Mouse (Mus musculus) ES-Bruce4 (cell line): Measurements from ENCODE around the gene Pitpnc1. TPM values are rescaled to one million over a fixed set of nuclear protein-coding genes. Genes with fewer than 3 reads are reported as not detected.

Source experiments
- H3K27ac ChIP-seq: 2 replicates; pipeline ENCODE4 v1.5.1; 2012; ENCODE audit warnings: low read length, inconsistent platforms; ENCODE audit not compliant: insufficient read depth
- H3K27me3 ChIP-seq: 2 replicates; pipeline ENCODE4 v1.6.1; 2012; ENCODE audit warnings: mild to moderate bottlenecking, low read length, inconsistent platforms; ENCODE audit not compliant: control insufficient read depth, poor library complexity, insufficient read depth, severe bottlenecking
- H3K36me3 ChIP-seq: 2 replicates; pipeline ENCODE4 v1.6.1; 2012; ENCODE audit warnings: inconsistent platforms, mild to moderate bottlenecking, low read length, moderate library complexity; ENCODE audit not compliant: control insufficient read depth, poor library complexity, insufficient read depth, severe bottlenecking
- H3K4me1 ChIP-seq: one replicate; pipeline ENCODE4 v1.8.1; 2011; ENCODE audit warnings: low read length; ENCODE audit not compliant: control insufficient read depth, insufficient read depth
- H3K4me3 ChIP-seq: 2 replicates; pipeline ENCODE4 v1.5.1; 2011; ENCODE audit warnings: low read depth, mild to moderate bottlenecking, low read length
- H3K9ac ChIP-seq: 2 replicates; pipeline ENCODE4 v1.6.1; 2012; ENCODE audit warnings: low read depth, mild to moderate bottlenecking, inconsistent platforms; ENCODE audit not compliant: poor library complexity, severe bottlenecking
- H3K9me3 ChIP-seq: replicated peaks from 2 replicates; pipeline ENCODE4 v1.6.1; 2012; ENCODE audit warnings: mild to moderate bottlenecking, low read length, inconsistent platforms; ENCODE audit not compliant: control insufficient read depth, poor library complexity, insufficient read depth, severe bottlenecking
- CTCF ChIP-seq: IDR thresholded peaks from one replicate; pipeline ENCODE4 v1.8.1; 2011; ENCODE audit warnings: low read depth, low read length
- EP300 ChIP-seq: IDR thresholded peaks from 2 replicates; pipeline ENCODE4 v1.6.1; 2011; ENCODE audit warnings: low read depth, low read length; ENCODE audit not compliant: insufficient read depth
- POLR2A ChIP-seq: IDR thresholded peaks from one replicate; pipeline ENCODE4 v1.8.1; 2011; ENCODE audit warnings: low read length; ENCODE audit not compliant: insufficient read depth
- polyA plus RNA-seq: library from polyadenylated mRNA; stranded (reverse); fragments of >200 nt; gene quantifications from 2 replicates; pipeline ENCODE4 v1.2.4, GENCODE M21; 2011; ENCODE audit warnings: low read depth; ENCODE audit not compliant: missing spikeins, insufficient read depth, insufficient read length

Pitpnc1 gene
- polyA plus RNA-seq, 1 experiment = 27.1 TPM

GRCm38 (mm10) chr11:107441050-107441449 lies 29.4 kb downstream of the Pitpnc1 start:
- Histone ChIP-seq H3K27ac (peak overlapping the region; percentile 16), H3K4me3 (no peak overlapping the region), H3K27me3 (no peaks in the 10 kb centered on the region), H3K9me3 (no peaks in the 10 kb centered on the region), H3K9ac (no peak overlapping the region), H3K4me1 (peaks cover 10% of the 10 kb centered on the region), H3K36me3 (no peaks in the 10 kb centered on the region)
- TF ChIP-seq CTCF (no peak), EP300 (peak; percentile 50; the same call in 1 of the 2 replicates)

GRCm38 (mm10) chr11:107438140-107438539 lies 32.4 kb downstream of the Pitpnc1 start:
- H3K36me3 ChIP-seq = no peaks in the 10 kb centered on the region
- peak overlapping the region; percentile 80 for H3K27ac ChIP-seq
- H3K9ac ChIP-seq = no peak overlapping the region

GRCm38 (mm10) chr11:107437723-107438122 lies 32.8 kb downstream of the Pitpnc1 start:
- H3K4me1 ChIP-seq = peaks cover 7% of the 10 kb centered on the region
- H3K36me3 ChIP-seq = no peaks in the 10 kb centered on the region
- peak overlapping the region; percentile 76 for H3K27ac ChIP-seq
- H3K27me3 ChIP-seq = no peaks in the 10 kb centered on the region
- no peaks in the 10 kb centered on the region for H3K9me3 ChIP-seq
- no peak overlapping the region for H3K4me3 ChIP-seq
- H3K9ac ChIP-seq = no peak overlapping the region
- TF ChIP-seq EP300 = no peak
- no peak for TF ChIP-seq POLR2A
- TF ChIP-seq CTCF = no peak

More at GRCm38 (mm10) chr11:107438140-107438539, 32.4 kb downstream of the Pitpnc1 start:
- Histone ChIP-seq H3K27me3 (no peaks in the 10 kb centered on the region), H3K4me3 (no peak overlapping the region), H3K4me1 (peaks cover 4% of the 10 kb centered on the region), H3K9me3 (no peaks in the 10 kb centered on the region)
- TF ChIP-seq EP300 (no peak), POLR2A (no peak), CTCF (no peak)

GRCm38 (mm10) chr11:107435776-107436449 lies 34.6 kb downstream of the Pitpnc1 start:
- Histone ChIP-seq H3K36me3 (no peaks in the 10 kb centered on the region), H3K4me1 (peaks cover 7% of the 10 kb centered on the region), H3K4me3 (no peak overlapping the region), H3K27ac (peak overlapping the region; percentile 76), H3K9ac (no peak overlapping the region), H3K9me3 (no peaks in the 10 kb centered on the region), H3K27me3 (no peaks in the 10 kb centered on the region)
- TF ChIP-seq CTCF (no peak), POLR2A (no peak), EP300 (peak; percentile 98)

GRCm38 (mm10) chr11:107431197-107431965 lies 39.1 kb downstream of the Pitpnc1 start:
- Histone ChIP-seq H3K36me3 (no peaks in the 10 kb centered on the region), H3K4me3 (no peak overlapping the region), H3K27ac (peak overlapping the region; percentile 2), H3K9ac (0 out of 2 replicates have a peak overlapping the region, but pooled peaks have one; percentile 11), H3K27me3 (no peaks in the 10 kb centered on the region), H3K4me1 (peaks cover 5% of the 10 kb centered on the region), H3K9me3 (no peaks in the 10 kb centered on the region)
- TF ChIP-seq POLR2A = no peak
- TF ChIP-seq EP300 = no peak
- no peak for TF ChIP-seq CTCF

- no peak overlapping the region for H3K9ac ChIP-seq
- no peak overlapping the region for H3K4me3 ChIP-seq
- no peaks in the 10 kb centered on the region for H3K9me3 ChIP-seq
- H3K27me3 ChIP-seq = no peaks in the 10 kb centered on the region
- no peak overlapping the region for H3K27ac ChIP-seq
- H3K36me3 ChIP-seq = no peaks in the 10 kb centered on the region
- TF ChIP-seq EP300 (no peak), CTCF (no peak), POLR2A (no peak)
- peaks cover 4% of the 10 kb centered on the region for H3K4me1 ChIP-seq
Measured at GRCm38 (mm10) chr11:107428011-107428410, 42.5 kb downstream of the Pitpnc1 start.
